Mouse (Mus musculus) stomach, embryonic 16.5 days (tissue): Measurements from ENCODE around the gene Nudt3. TPM values are rescaled to one million over a fixed set of nuclear protein-coding genes. Genes with fewer than 3 reads are reported as not detected.
"Not testable (repeated sequence)": the region's sequence is repeated elsewhere in the genome, so short reads cannot be mapped to it uniquely, and the experiment has no call there.

Experiments used
- ATAC-seq: fragments of 200-750 bp; cut with Nextera tagmentation; 2 replicates; pipeline ENCODE4 v1.8.0; 2017; ENCODE audit warnings: moderate number of reproducible peaks, moderate TSS enrichment; ENCODE audit not compliant: insufficient read depth, low FRiP score
- H3K27ac ChIP-seq: fragments of 300-500 bp; sonication (generic); 2 replicates; pipeline ENCODE4 v1.5.1; 2014; ENCODE audit warnings: low read length
- H3K27me3 ChIP-seq: fragments of 300-500 bp; sonication (generic); 2 replicates; pipeline ENCODE4 v1.6.1; 2014; ENCODE audit warnings: low read length, control low read depth, mixed read lengths; ENCODE audit not compliant: control insufficient read depth, insufficient read depth
- H3K36me3 ChIP-seq: fragments of 300-500 bp; sonication (generic); 2 replicates; pipeline ENCODE4 v1.6.1; 2014; ENCODE audit warnings: low read length; ENCODE audit not compliant: control insufficient read depth, insufficient read depth
- H3K4me1 ChIP-seq: fragments of 300-500 bp; sonication (generic); 2 replicates; pipeline ENCODE4 v1.6.1; 2014; ENCODE audit warnings: low read length, control low read depth, mixed read lengths; ENCODE audit not compliant: control insufficient read depth, insufficient read depth
- H3K4me2 ChIP-seq: fragments of 300-500 bp; sonication (generic); 2 replicates; pipeline ENCODE4 v1.6.1; 2014; ENCODE audit warnings: low read depth, low read length, mixed read lengths
- H3K4me3 ChIP-seq: fragments of 300-500 bp; sonication (generic); replicated peaks from 2 replicates; pipeline ENCODE4 v1.5.1; 2014; ENCODE audit warnings: mild to moderate bottlenecking, low read length
- H3K9ac ChIP-seq: fragments of 300-500 bp; sonication (generic); 2 replicates; pipeline ENCODE4 v1.6.1; 2014; ENCODE audit warnings: low read length
- H3K9me3 ChIP-seq: fragments of 300-500 bp; sonication (generic); replicated peaks from 2 replicates; pipeline ENCODE4 v1.6.1; 2016; ENCODE audit warnings: low read length, control low read depth; ENCODE audit not compliant: control insufficient read depth
- WGBS: fragments of 180-500 bp; shearing (Covaris S2); extraction: QIAGEN DNeasy Blood & Tissue Kit; methylation state at CpG from one replicate; pipeline ENCODE4 v1.1.7; 2014; 5-methylcytosine and 5-hydroxymethylcytosine counted together
- polyA plus RNA-seq: library from polyadenylated mRNA; unstranded; fragments of >200 nt; fragmentation: Nextera tagmentation; extraction: Ambion mirVana; gene quantifications from 2 replicates; pipeline ENCODE4 v1.2.1, GENCODE M21; 2015

Nudt3 gene
- polyA plus RNA-seq, 1 experiment from 2014 or later: 63.1 TPM

DNA sequence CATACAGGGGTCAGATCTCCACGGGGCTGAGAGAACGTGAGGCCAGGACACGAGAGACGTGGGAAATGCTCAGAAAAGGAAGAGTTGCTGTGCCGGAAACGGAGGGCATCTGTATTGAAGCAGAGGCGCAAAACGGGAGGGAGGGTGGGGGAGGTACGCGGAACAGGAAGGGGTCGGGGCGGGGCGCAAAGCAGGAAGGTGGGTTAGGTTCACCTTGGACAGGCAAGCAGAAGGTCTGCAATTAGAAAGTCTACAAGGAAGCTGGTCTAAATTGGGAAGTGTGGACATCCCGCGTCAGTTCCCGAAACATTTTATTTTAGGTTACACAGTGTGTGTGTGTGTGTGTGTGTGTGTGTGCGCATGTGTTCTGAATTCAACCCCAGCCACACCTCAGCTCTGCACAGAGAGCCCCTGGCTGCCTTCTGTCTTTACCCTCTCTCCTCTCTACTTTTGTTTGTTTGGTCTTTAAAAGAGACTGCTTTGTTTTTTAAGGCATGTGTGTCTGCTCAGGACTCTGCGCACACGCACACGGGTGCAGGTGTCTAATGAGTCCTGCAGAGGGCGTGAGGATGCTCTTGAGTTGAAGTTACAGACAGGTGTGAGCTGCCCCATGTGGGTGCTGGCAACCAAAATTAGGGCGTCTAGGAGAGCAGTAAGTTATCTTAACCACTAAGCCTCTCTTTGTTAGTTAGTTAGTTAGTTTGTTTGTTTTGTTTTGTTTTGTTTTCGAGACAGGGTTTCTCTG, 28.9 kb upstream of the Nudt3 start:
- Histone ChIP-seq H3K27ac (no peak overlapping the region), H3K4me1 (peaks cover 8% of the 10 kb centered on the region), H3K36me3 (no peaks in the 10 kb centered on the region), H3K9ac (no peak overlapping the region), H3K4me3 (no peak overlapping the region), H3K27me3 (peaks cover 27% of the 10 kb centered on the region), H3K9me3 (no peaks in the 10 kb centered on the region), H3K4me2 (no peak overlapping the region)
- ATAC-seq: no peak
- WGBS: 79% methylated on average over 23 of the region's 23 CpGs

DNA sequence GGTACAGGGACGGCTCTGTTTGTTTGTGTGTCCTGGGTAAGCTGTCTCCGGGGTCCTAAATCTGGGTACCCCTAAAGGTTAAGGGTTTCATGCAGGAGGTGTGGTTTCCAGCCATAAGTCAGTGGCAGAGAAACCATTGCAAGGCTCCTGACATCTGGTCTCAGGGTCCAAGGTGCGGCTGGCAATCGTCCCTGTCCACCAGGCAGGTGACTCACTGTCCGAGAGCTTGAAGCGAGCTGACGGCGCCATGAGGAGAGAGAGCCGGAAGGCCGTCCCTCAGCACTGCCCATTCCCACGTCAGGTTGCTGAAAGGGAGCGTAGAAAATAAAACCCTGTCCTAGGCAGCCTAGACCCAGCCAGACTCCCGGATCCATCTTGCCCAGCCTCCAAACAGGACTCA, 27.3 kb upstream of the Nudt3 start:
- ATAC-seq: no peak
- WGBS: 72% methylated on average over 13 of the region's 13 CpGs
- H3K9me3 ChIP-seq: no peaks in the 10 kb centered on the region
- H3K9ac ChIP-seq: no peak overlapping the region
- no peaks in the 10 kb centered on the region for H3K36me3 ChIP-seq
- no peak overlapping the region for H3K4me2 ChIP-seq
- peaks cover 3% of the 10 kb centered on the region for H3K4me1 ChIP-seq
- H3K27ac ChIP-seq: no peak overlapping the region
- H3K27me3 ChIP-seq: peaks cover 14% of the 10 kb centered on the region
- no peak overlapping the region for H3K4me3 ChIP-seq

DNA sequence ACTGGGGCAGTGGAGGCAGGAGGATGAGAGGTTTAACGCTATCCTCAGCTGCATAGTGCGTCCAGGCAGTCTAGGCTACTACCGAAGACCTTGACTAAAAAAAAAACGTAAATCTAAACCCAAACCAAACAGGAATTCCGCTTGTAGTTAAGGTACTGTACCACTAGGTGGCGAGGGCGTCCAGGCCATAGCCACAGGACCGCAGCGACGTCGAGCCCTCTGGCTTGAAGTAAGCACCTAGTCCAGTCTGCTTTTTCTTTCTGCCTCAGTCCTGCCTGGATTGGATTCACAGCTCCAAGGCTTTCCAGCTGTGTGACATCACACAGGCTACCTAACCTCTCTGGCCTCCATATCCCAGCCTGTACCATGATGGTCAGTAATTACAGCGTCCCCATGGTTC, 26.9 kb upstream of the Nudt3 start:
- no peaks in the 10 kb centered on the region for H3K36me3 ChIP-seq
- ATAC-seq: no peak
- no peaks in the 10 kb centered on the region for H3K4me1 ChIP-seq
- H3K27ac ChIP-seq: no peak overlapping the region
- no peak overlapping the region for H3K4me3 ChIP-seq
- H3K9ac ChIP-seq: no peak overlapping the region
- H3K9me3 ChIP-seq: no peaks in the 10 kb centered on the region
- no peak overlapping the region for H3K4me2 ChIP-seq
- 8% methylated on average over 12 of the region's 12 CpGs for WGBS
- peaks cover 10% of the 10 kb centered on the region for H3K27me3 ChIP-seq

DNA sequence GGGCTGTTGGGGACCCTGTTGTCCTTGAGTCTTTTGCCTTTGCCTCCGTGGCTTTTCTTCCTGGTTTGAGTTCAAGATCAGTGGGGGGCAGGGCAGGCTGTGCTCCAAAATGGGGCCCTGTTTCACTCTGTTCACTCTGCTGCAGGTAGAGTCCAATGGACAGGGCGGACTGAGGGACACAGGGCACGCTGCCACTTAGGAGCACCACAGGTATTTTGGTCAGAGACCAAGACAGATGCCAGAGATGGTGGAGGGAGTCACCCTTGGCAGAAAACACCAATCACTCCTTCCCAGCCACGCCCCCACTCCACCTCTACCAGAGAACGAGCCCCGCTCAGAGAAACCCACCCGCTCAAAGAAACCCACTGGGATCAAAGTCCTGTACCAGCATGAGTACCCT, 22.5 kb upstream of the Nudt3 start:
- 0 out of 2 replicates have a peak, but pooled peaks cover 3% of the 10 kb centered on the region for H3K4me1 ChIP-seq
- WGBS: 45% methylated on average over 7 of the region's 7 CpGs
- H3K27me3 ChIP-seq: no peaks in the 10 kb centered on the region
- H3K4me3 ChIP-seq: no peak overlapping the region
- H3K27ac ChIP-seq: no peak overlapping the region
- no peak for ATAC-seq
- no peaks in the 10 kb centered on the region for H3K36me3 ChIP-seq
- H3K4me2 ChIP-seq: no peak overlapping the region
- no peaks in the 10 kb centered on the region for H3K9me3 ChIP-seq
- no peak overlapping the region for H3K9ac ChIP-seq

DNA sequence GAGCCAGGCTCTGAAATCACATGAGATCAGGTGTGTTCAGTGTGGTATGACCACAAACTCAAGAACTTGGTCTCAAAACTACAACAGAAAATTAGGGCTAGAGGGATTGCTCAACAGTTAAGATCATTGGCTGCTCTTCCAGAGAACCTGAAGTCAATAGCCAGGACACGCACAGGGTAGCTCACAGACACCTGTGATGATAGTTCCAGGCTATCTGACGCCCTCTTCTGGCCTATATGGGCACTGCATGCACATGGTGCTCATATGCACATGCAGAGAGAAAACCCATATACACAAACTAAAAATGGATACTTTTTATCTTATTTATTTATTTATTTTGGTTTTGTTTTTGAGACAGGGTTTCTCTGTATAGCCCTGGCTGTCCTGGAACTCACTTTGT, 21.3 kb upstream of the Nudt3 start:
- no peaks in the 10 kb centered on the region for H3K27me3 ChIP-seq
- WGBS: 49% methylated on average over 2 of the region's 2 CpGs
- no peak overlapping the region for H3K9ac ChIP-seq
- H3K4me1 ChIP-seq: 0 out of 2 replicates have a peak, but pooled peaks cover 3% of the 10 kb centered on the region
- no peak overlapping the region for H3K4me3 ChIP-seq
- no peaks in the 10 kb centered on the region for H3K36me3 ChIP-seq
- H3K9me3 ChIP-seq: no peaks in the 10 kb centered on the region
- no peak overlapping the region for H3K27ac ChIP-seq
- no peak overlapping the region for H3K4me2 ChIP-seq
- no peak for ATAC-seq

DNA sequence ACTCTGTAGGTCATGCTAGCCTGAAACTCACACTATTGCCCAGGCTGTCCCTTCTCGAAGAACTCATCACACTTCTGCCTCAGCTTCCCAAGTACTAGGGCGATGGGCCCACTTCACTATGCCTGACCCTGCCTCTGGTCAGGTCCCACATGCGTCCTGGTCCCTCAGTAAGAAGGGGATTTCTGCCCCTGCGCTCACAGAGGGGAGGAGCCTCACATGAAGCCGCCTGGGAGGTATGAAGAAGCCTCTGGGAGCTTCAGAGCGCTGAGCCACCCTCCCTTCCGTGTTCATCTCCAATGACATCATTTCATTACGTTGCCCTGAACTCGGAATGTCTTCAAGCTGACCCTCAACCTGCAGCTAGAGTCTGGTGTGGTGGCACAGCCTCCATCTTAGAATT, 20.5 kb upstream of the Nudt3 start:
- H3K9ac ChIP-seq: no peak overlapping the region
- ATAC-seq: 0 out of 2 replicates have a peak, but pooled peaks have one; percentile 26

DNA sequence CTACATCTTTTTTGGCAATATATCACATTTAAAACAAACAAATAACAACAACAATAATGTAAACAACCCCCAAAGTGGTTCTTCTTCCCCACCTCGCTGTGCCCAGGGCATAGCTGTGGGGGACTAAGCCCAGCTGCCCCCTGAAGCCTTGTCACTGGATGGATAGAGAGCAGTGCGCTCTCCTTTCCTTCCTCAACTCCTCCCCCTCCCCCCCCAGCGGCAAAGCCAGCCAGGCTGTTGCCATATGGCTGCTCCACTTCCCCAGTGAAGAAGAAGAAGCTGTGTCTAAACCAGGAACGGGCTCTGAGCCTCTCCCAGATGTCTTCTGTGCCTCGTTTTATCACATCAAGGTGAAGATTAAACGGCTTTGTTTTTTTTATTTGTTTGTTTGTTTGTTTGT, 19.8 kb upstream of the Nudt3 start:
- Histone ChIP-seq H3K4me2 (no peak overlapping the region), H3K27ac (peak overlapping the region; percentile 69; the same call in 1 of the 2 replicates), H3K9ac (no peak overlapping the region), H3K4me1 (0 out of 2 replicates have a peak, but pooled peaks cover 3% of the 10 kb centered on the region), H3K4me3 (no peak overlapping the region), H3K9me3 (no peaks in the 10 kb centered on the region), H3K27me3 (no peaks in the 10 kb centered on the region), H3K36me3 (no peaks in the 10 kb centered on the region)
- 22% methylated on average over 6 of the region's 6 CpGs for WGBS
- no peak for ATAC-seq

More for the DNA sequence above, 20.5 kb upstream of the Nudt3 start:
- no peaks in the 10 kb centered on the region for H3K9me3 ChIP-seq
- H3K27me3 ChIP-seq: no peaks in the 10 kb centered on the region
- WGBS: 79% methylated on average over 9 of the region's 9 CpGs
- no peak overlapping the region for H3K27ac ChIP-seq
- H3K4me1 ChIP-seq: 0 out of 2 replicates have a peak, but pooled peaks cover 3% of the 10 kb centered on the region
- no peak overlapping the region for H3K4me2 ChIP-seq
- no peaks in the 10 kb centered on the region for H3K36me3 ChIP-seq
- no peak overlapping the region for H3K4me3 ChIP-seq

DNA sequence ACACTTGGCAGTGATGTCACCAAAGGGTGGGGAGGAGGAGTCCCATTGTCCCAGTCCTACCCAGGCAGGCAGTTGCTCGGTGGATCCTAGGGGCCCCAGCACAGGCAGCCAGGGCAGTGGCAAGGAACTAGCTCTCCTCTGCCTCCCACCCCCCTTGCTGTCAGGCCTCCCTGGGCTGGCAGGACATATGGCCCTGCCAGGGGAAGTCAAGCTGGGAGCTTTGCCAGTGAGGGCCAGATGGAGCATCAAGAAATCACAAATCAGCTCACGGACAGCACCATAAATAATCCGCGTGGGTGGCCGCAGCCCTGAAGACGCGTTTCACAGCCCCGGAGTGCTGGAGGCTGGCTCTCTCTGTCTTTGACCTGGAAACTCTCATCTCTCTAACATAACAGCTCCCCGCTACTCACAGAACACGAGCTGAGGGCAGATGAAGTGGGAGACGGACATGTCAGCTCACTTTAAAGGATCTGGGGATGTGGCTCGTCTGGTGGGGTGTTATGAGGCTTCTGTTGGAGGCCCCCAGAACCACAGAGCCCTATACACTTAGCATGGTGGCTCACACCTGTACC, 19.3 kb upstream of the Nudt3 start:
- no peak overlapping the region for H3K4me3 ChIP-seq
- no peaks in the 10 kb centered on the region for H3K27me3 ChIP-seq
- 17% methylated on average over 12 of the region's 12 CpGs for whole genome bisulfite sequencing
- H3K9me3 ChIP-seq: no peaks in the 10 kb centered on the region
- ATAC-seq: peak; percentile 44; the same call in 1 of the 2 replicates
- 0 out of 2 replicates have a peak, but pooled peaks cover 3% of the 10 kb centered on the region for H3K4me1 ChIP-seq
- peak overlapping the region; percentile 69 for H3K27ac ChIP-seq
- peak overlapping the region; percentile 37 for H3K9ac ChIP-seq
- H3K36me3 ChIP-seq: no peaks in the 10 kb centered on the region
- no peak overlapping the region for H3K4me2 ChIP-seq

DNA sequence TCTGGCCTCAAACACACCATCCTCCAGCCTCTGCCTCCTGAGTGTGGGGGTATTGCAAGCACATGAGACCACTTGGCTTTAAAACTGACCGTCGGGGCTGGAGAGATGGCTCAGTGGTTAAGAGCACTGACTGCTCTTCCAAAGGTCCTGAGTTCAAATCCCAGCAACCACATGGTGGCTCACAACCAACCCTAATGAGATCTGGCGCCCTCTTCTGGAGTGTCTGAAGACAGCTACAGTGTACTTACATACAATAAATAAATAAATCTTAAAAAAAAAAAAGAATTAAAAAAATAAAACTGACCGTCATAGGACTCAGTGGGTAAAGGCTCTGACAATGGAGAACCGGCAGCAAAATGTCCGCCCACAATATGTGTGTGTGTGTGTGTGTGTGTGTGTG, 16.6 kb upstream of the Nudt3 start:
- 90% methylated on average over 6 of the region's 6 CpGs for WGBS
- H3K9ac ChIP-seq, H3K4me3 ChIP-seq, H3K27me3 ChIP-seq, H3K36me3 ChIP-seq, H3K4me2 ChIP-seq, H3K9me3 ChIP-seq, ATAC-seq, H3K27ac ChIP-seq: not testable (repeated sequence)
- peaks cover 11% of the 10 kb centered on the region; the same call in 1 of the 2 replicates for H3K4me1 ChIP-seq
